Mouse (Mus musculus): ENCODE results near the gene Mthfd1.
"Not testable (repeated sequence)": the region's sequence is repeated elsewhere in the genome, so short reads cannot be mapped to it uniquely, and the experiment has no call there.

DNA sequence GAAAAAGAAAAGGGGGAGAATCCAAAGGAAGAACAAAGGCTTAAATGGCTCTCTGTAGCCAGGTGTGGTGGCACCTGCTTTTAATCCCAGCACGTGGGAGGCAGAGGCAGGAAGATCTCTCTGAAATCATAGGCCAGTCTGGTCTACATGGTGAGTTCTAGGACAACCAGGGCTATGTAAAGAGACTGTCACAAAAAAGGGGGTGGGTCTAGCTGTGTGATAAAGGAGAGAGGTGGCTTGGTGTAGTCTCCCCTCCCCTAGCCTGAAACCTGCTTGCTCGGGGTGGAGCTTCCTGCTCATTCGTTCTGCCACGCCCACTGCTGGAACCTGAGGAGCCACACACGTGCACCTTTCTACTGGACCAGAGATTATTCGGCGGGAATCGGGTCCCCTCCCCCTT, 33.0 kb upstream of the Mthfd1 start:
- not testable (repeated sequence) for TF ChIP-seq CTCF, POLR2A (IDR thresholded peaks at IDR 0.05; ENCODE audit: insufficient read depth, low read depth, low read length)
